Mouse (Mus musculus): ENCODE measurements around the gene Dagla.

The Dagla gene

DNA sequence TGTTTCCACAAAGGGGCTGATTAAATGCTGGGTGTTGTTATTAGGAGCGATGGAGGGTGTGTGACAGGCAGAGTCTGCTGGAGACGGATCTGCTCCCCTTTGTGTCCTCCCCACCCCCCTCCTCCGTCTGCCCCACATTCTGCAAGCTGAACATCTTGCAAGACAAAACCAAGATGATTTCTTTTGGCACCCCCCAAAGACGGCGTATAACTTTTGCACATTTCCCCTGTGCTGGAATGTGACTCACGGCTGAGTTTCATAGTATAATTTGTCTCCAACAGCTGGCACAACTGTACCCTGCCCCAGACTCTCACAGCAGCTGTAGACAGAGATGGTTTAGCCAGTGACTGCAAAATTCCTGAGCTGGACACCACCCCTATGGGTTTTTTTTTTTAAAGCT, 3.3 kb upstream of the Dagla start:
- DNase-seq (ENCODE audit: low spot score in 2 of 2), result no peak

DNA sequence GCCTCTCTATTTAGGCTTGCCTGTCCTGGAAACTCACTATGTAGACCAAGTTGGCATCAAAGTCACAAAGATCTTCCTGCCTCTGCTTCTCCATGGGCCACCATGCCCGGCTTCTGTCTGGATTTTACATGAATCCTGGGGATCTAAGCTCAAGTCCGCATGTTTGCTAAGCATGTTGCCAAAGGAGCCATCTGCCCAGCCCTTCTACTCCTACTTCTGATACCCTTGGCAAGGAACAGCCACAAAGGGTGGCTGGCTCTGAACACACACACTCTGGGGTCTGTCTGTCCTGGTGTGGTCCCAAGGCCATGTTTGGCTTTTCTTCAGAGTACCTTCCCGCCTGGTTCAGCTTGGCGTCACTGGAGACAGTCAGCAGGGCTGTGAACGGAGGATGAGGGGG, 2.7 kb upstream of the Dagla start:
- no peak for DNase-seq (ENCODE audit: low spot score in 2 of 2)

DNA sequence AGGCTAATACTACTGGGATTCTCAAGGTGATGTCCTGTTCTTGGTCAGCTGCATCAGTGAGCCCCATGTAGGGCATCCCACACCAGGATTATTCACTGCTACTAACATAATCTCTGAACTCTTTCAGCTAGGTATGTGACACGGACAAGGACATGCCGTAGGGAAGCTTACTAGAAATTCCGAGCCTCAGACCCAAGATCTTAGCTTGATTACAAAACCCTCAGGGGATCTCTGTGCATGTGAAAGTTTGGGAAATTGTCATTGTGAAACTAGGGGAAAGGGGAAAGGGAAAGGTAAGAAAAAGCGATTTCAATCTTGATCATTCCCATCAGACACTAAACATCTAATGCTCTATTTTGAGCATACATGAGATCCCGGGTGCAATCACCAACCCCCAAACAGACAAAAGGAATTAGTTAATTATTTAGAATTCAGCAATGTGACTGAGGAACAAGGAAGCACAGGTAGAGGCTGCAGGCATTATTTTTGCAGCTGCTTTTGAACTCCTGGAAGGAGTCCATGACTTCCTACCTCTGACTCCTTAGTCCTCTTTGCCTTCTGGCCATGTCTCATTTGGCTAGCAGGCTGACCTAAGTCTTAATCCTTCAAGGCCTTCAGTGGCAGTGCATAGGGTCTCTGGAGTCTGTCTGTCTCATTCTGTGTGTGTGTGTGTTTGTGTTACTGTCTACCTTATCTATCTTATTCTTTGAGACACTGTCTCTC, 2.0 kb upstream of the Dagla start:
- DNase-seq (ENCODE audit: low spot score in 2 of 2), result no peak

DNA sequence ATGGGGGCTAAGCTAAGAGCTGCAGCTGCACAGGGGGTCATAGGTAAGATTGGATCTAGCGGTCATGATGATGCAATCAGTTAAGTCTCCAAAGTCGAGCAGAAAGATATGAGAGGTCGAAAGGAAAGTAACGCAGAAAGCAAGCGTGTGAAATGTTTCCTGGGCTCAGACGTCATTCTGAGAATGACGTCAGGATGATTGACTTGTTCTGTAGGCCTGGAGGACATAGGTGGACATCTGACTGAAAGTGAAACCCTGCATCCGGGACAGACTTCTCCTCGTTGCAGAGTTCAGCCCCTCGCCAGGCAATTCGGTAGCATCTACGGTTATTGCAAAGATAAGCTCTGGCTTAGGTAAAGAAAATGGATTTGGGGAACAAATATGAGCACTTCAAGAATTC, 963 bp upstream of the Dagla start:
- DNase-seq (ENCODE audit: low spot score in 2 of 2), result no peak

DNA sequence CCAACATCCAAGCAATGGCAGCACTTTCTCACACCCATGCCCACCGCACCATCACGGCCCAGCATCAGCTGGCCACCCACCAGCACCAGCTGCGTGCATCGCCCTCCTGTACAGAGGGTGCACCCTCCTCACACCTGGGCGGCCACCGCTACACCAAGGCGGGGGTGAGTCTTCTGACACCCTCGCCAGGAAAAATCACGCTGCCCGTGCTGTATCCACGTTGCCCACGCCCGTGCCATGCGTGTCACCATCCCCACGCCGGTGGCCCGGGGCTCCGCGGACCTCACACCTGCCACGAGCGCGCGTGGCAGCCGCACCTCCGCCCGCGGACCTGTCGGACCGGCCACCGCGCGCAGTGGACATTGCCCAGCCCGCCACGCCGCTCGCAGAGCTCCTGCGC, 282 bp downstream of the Dagla start:
- no peak for DNase-seq (ENCODE audit: low spot score in 2 of 2)

DNA sequence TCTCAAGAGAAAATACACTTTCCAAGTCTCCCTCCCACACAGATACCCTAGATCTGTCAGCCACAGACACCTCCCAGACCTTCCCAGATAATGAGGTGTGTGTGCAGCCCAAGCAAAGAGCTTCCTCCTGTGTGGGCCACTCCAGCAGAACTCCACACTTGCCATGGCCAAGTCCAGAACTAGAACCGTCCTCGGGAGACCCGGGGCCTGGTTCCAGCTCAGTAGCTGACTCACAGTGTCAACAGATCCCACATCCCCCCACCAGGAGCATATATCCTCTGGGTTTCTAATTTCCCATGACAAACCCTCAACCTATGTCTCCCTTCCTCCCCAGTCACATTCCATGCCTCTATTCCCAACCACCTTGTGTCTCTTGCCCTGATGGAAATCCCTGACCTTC, 1.8 kb downstream of the Dagla start:
- DNase-seq (ENCODE audit: low spot score in 2 of 2), result no peak

DNA sequence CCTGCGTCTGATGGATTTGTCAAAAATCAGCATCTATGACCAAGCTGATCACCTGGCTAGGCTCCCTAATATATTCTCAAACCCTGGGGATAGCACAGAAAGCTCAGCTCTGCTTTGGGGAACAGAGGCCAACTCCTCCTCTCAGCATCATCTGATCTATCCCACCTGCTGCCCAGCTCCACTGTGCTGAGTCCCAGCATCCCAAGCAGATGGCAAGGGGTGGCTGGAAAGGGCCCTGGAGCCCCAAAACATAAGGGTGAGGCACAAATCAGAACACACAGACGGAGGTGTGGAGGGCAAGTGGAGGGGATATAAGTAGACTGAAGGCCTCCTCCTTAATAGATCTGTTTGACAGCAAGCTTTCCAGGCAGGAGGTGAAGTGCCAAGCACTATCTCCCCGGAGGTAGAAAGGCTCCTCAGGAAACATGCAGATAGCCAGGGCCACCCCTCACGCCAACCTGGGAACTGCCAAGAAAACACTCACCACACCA, 2.8 kb downstream of the Dagla start:
- no peak for DNase-seq (ENCODE audit: low spot score in 2 of 2)

DNA sequence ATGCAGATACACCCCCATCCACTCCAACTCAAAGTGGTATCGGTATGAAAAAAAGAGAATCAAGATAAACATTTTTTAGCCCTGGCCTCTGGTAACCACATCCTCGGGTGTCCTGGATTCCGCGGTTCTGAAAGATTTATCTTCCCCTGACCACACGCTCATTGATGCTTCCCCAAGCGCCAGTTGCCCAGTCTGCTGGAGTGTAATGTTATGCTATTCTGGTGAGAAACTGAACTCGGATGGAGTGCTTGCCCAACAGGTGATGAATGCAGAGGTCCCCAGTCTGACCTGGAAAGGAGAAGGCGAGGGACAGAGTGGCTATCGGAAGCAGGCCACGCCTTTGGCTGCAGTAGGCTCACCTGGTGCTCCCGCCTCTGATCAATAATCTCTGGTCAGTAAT, 3.4 kb downstream of the Dagla start:
- no peak for DNase-seq (ENCODE audit: low spot score in 2 of 2)

DNA sequence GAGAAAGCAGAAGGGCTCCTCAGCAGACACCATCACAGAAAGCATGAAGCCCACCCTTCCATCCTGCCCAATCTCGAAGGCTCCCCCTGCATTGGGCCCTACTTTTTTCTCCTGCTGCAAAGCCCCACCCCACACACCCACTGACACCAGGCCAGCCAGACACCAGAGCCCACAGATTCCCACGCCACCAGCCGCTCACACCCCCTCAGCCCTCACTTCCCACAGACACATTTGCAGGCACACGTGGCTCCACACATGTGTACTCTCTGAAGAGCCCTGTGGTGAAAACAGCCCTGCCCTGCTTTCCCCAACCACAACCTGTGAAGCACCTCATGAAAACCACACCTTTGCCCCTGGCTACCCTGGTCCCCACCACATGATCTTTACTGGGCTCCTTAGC, 3.9 kb downstream of the Dagla start:
- DNase-seq (ENCODE audit: low spot score in 2 of 2), result no peak

DNA sequence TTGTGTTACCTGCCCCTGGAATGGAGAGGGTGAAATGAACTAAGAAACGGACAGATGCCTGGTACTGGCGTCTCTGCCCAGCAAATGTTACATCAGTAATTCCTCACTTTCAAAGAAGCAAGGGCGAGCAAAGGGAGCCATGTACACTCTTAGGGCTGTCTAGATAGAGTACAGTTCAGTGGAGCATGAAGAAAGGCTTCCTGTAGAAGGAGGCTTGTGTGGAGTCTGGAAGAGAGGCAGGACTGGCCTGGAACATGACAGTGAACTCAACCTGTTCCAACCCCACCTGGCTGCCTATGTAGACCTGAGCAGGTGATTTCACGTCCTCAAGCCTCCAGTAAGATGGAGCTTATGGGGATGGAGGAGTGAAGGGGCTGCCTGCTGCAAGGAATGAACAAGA, 6.4 kb downstream of the Dagla start:
- no peak for DNase-seq (ENCODE audit: low spot score in 2 of 2)

DNA sequence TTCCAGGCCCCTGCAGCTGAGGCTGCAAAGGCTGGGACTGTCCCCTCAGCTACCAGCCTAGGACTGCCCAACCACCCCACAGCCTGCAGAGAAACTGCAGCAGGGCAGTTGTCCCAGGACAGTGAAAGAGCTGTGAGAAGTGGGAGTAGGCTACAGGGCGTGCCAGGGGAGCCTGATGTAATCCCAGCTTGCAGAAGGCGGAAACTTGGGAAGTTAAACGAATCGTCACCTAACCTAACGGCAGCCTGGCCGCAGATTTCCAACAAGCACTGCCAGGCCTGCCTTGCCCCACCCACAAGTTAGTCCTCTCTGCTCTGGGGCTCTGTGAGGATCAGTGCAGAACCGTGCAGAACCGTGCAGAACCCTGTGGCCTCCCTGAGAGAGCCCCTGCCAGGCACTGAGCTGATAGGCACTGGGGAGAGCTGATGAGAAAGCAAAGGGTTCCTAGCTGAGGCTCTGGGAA, 7.6 kb downstream of the Dagla start:
- DNase-seq (ENCODE audit: low spot score in 2 of 2), result no peak

DNA sequence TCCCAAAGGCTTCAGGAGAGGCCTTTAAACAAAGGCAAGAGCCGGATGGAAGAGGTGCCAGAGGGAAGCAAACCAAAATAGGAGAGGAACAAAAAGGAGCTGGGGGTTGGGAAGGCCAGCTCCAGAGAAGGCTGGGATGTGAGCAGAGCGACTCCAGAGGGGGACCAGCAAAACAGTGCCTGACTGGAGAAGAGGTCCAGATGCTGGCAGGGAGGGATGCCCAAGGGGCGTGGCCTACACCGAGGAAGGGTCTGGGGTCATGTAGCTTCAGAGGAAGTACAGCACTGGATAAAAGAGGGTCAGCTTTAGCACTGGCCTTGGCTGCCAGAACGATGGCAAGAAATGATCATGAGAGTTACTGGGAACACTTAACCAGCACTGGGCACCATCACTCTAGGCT, 8.4 kb downstream of the Dagla start:
- DNase-seq (ENCODE audit: low spot score in 2 of 2), result no peak

DNA sequence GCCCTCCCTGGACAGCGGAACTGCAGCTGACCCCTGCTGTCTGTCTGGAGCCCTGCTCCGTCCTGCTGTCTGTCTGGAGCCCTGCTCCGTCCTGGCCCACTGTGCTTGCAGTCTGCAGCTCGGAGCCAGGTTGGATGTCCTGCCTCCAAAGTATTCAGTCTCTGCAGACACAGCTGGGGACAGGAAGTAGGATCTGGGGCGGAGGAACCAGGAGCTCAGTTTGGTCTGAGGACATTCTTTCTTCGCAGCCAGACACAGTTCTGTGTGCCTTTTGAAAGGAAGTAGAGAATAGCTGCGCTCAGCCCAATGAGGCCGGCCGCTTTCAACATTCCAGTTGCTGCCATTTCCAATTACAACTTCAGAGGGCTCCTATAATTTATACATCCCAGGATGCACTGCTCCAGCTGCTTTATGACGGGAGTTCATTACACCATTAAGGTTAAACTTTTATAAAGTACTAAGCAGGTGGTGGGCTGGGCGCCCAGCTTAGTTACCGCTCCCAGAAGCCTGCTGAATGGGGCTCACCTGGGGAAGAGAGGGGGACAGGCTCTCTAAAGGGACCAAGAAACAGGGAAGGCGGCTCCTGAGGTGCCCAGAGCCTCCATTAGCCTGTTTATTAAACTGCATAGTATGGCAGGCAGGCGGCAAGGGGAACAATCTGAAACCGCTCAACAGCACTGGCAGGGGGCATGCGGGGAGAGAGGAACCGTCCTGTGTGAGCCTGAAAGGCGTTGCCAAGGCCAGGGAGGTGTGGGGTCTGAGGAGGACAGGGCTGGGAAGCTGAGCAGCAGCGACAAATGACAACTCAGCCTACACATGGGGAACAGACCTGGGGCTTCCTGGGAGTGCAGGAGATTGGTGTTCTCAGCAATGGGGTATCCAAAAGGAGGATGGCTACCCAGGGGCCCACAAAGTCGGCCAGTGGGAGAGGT, 9.8 kb downstream of the Dagla start:
- no peak for DNase-seq (ENCODE audit: low spot score in 2 of 2)

DNA sequence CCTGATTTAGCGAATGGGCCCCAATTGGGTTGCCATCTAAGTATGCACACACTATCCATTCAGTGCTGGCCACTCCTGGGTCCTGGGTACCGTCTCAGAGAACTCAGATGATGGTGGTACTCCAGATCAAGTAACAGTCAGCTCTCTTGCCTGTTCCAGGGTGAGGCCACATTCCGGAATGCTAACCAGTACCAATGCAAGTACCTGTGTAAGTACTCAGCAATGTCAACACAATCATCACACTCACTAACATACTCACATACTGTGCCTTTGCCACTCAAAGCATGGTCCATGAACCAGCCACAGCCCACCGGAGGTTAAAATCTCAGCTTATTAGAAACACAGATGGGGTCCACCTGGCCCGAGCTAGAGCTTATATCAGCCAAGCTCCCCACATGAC, 10.7 kb downstream of the Dagla start:
- no peak for DNase-seq (ENCODE audit: low spot score in 2 of 2)

DNA sequence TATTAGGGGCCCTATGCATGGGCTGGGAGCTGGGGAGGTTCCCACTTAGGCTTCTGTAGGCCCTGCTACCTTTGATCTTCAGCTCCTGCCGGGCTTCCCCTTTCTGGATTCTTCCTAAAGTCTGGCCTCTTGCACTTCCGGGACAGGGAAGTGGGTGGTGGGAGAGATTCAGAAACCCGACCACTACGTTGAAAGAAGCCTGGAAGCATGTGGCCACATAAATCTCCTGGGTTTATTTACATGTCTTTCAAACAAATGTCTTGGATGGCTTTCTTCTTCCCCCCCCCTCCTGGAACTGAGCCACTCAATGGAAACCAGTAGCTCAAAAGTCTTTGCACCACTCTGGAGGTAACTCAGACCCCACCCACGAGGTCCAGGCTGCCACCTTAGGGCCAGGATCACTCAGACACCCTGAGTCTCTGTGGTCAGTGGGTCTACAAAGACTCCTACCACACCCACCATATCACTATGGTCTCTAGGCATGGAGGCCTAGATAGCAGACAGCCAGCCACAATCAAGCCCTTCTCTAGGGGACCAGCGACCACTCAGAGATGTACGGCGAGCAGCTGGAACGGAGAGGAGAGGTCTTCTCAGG, 12.7 kb downstream of the Dagla start:
- DNase-seq (ENCODE audit: low spot score in 2 of 2), result no peak

DNA sequence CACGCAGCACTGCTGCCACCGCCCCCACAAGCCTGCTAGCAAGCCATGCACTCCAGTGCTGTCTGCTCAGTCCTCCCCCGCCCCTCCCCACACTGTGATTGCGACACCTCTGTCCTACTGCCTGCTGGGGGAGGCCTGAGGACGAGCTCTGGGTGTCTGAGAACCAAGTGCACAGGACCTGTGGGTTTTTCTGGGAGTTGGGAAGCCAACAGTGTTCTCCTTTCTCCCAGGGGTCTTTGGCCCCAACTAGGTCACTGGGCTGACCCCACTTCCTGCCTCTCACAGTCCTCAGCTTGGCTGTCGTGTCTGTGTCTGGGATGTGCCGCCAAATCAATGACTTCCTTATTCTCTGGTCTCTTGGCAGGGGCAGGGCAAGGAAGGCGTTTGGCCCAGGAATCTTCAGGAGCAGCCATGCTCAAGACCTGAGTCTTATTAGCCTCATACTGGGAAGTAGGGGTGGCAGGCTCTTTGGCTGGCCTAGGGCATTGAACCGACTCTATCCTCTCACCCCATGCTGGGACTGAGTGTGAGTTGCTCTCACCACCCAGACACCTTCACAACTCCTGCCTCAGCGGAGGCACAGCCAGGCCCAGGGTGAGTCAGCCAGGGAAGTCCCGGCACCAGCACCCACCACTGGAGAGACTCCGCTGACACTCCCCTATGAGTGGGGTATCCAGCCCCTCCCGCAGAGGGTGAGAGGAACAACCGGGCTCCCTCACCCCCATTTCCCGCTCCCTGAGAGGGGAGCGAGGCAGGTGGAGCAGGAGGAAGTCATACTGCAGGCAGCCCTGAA, 14.3 kb downstream of the Dagla start:
- DNase-seq (ENCODE audit: low spot score in 2 of 2), result no peak

DNA sequence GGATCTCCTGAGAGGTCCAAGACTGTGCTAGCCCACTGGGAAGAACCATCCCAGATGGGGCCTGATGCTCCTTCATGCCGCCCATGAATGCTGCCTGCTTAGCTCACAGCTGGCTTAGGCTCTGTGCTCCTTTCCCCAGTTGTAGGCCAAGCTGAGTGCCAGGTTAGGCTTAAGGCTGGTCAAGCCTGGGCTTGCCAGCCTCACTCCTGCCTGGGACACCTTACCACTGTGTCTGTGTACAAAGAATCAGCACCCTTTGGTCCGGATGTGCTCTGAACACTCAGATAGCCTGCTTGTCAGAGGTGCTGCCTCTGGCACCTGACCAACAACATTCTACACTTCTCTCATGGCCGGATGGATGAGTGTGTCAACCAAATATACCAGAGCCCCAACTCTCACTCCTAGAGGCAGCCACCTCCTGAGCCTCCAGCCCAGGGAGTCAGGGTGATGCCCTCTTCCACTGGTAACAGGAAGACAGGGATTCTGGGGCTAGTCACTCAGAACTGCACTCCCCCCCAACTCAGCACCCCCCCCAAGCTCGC, 15.0 kb downstream of the Dagla start:
- no peak for DNase-seq (ENCODE audit: low spot score in 2 of 2)

DNA sequence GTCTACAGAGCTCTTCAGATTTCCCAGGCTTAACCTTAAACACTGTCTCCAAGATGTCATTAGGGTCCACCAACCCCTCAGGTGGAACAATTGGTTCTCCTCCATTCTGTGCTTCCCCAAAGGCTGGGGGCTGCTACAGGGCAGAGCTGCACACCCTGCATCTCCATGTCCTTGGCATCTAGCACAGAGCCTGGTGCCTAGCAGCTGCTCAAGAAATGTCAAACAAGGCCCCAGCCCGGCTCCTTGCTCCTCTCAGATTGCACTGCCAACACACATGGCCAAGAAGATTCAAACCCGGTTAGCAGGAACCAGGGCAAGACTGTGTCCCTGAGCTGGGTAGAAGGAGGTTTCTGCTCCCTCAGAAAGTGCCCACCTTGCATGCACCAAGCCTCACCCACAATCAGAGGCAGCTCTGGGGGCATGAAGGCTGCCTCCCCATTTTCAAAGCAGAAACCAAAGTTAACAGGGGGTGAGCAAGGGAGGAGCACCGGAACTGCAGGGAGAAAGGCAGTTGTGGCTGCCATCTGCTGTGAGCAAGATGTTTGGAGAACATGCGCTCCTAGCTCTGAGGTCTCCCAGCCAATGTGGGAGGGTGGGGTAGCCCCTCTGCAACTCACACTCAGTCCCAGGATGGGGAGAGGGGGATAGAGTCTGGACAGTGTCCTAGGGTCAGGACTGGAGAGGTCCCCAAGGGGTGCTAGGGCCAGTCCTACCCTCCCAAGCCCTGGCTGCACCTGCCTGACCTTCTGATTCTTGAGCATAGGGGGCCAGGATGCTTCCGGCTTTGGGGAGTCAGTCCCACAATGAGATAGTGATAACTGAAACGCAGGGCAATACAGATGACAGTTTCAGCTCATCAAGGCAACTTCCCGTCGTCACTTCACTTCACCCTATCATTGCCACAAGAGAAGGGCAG, 16.3 kb downstream of the Dagla start:
- DNase-seq (ENCODE audit: low spot score in 2 of 2), result no peak

DNA sequence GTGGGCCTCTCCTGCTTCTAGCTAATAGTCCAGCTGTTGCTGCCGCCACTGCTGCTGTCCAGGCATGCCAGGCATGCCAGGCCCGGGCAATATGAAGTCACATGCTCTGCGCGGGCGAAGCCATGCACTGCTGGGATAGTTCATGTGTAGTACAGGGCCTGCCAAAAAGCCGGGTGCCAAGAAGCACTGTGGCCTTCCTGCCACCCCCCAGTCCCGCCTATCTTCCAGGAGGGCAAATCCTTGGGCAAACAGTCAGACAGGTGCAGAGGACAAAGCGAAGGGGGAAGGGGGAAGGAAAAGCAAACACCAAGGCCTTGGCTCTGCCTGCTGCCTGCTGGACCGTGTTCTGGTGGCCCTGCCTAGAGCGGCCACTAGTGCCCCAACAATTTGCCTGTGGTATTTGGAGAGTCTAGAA, 18.2 kb downstream of the Dagla start:
- DNase-seq (ENCODE audit: low spot score in 2 of 2), result no peak

DNA sequence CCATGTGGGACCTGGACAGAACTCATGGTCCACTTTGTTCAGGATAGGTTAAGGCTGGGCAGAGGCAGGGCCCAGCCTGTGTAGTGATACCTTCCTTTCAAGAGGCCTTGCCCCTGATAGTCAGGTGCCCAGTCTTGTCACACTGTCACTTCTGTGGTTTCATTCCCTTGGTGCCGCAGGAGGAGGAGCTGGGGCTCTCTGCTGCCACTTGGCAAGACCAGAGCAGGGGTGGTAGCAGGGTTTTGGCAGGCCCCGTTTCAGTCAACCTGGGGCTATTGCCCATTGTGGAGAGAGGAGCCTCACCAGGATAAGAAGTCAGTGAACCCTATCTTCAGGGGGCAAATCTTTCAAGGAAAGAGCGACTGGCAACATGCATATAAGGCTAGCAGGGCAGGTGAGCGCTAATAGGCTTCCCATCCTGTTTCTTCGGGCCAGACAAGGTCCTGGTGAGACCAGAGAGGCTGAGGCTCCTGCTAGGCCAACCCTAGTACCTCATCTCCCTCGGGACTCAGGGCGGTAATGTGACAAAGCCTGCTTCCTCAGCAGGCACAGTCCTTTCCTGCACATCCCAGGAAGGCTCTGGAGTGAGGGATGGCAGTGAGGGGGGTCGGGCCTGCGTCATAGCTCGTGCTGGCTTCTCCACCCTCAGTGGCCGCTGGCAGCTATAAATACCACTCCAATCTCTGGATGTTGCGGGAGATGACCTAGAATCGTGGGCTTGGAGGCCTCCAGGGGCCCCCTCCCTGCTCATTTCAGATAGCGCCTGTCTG, 23.7 kb downstream of the Dagla start:
- DNase-seq (ENCODE audit: low spot score in 2 of 2), result no peak

Data from spleen, postnatal 36 days (tissue).